Mouse (Mus musculus): ENCODE measurements around the gene Rmnd5a.
A peak's percentile ranks its signal among the peaks of the same experiment; 100 is the strongest.

Gene Rmnd5a

DNA sequence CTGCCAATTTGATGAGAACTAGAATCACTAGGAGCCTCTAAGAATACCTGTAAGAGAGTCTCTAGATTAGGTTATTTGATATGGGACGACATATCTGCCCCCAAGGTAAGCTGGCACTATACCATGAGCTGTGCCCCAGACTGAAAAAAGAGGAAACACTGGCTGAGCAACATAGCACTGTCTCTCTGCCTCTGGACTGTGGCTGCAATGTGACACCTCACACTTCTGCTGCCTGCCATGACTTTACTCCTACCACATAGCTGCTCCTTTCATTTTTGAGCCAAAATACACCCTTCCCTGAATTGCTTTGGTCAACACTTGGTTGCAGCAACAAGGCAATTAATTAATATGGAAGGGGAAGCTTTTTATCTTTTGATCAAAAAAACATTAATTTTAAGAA, 4.3 kb upstream of the Rmnd5a start:
- no peak for DNase-seq (ENCODE audit: extremely low read depth, insufficient read length, low spot score)

- no peak for DNase-seq (ENCODE audit: extremely low read depth, insufficient read length, low spot score)
These were observed 1.7 kb upstream of the Rmnd5a start for GRCm38 (mm10) chr6:71442130-71442529.

GRCm38 (mm10) chr6:71441251-71441580, 779 bp upstream of the Rmnd5a start:
- DNase-seq (ENCODE audit: extremely low read depth, insufficient read length, low spot score), result no peak

GRCm38 (mm10) chr6:71440217-71440491, 283 bp downstream of the Rmnd5a start:
- DNase-seq (ENCODE audit: extremely low read depth, insufficient read length, low spot score), result no peak

GRCm38 (mm10) chr6:71439506-71440216, 776 bp downstream of the Rmnd5a start:
- peak; percentile 59 for DNase-seq (ENCODE audit: extremely low read depth, insufficient read length, low spot score)

DNA sequence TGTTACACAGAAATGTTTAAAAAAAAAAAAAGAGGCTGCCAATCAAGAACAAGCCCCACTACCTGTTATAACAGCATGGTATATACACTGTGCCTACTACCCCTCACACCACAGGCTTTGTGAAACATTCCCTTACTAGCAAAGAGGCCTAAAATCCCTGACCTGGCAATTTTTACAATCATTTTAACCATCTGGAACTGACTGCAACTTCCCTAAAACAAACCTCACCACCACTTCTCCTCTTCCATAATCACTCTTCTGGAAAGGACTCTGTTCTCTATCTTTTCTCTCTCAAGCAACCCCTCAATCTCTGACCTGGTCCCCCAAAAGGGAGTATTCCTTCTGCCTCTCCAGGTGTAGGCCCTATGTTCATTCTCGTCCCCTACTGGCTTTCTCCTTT, 2.4 kb downstream of the Rmnd5a start:
- no peak for DNase-seq (ENCODE audit: extremely low read depth, insufficient read length, low spot score)

DNA sequence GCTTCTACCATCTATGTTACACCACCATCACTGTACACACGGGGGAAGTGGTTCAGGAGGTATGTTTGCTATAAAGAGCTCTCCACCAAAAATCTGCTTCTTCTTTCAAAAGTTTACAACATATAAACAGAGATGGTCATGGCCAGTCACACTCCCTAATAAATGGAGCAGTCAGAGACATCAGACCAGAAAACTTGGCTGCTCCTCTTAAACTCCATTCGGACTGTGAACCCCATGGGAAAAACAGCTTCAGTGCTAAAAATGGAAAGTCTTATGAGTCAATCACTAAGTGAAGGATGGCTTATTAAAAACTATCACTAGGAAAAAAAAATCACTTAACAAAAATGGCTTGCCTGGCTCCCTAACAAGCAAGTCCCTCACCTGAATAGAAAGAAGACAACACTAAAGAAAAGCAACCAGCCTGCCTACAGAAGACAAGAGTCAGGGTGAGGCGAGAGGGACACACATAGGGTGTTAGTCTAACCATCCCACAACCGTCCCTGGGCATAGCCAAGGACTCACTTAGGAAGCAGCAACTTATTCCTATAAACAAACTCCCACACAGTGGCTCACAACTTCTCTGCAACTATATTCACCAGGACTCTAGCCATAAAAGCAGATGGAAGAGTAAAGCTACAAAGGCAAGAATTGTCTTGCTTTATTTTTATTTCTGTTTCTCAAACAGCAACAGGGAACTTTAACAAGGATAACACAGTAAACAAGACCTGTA, 12.3 kb downstream of the Rmnd5a start:
- no peak for DNase-seq (ENCODE audit: extremely low read depth, insufficient read length, low spot score)

DNA sequence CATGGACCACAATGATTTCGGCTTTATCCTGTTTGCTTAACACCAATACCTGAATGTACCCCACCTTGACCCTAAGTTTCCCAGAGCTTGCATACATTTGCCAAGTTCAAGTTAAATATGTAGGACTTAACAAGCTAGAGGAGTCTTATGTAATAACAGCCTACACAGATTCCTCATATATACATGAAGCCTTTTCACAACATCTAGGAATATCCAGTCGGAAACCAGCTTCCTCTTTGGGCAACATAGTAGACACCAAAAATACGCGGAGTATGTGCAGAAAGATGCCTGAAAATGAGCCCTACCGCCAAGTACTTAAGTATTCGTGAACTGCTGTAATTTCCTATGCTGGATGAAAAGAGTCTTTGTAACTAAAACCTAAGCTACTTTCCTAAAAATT, 14.8 kb downstream of the Rmnd5a start:
- DNase-seq (ENCODE audit: extremely low read depth, insufficient read length, low spot score), result no peak

DNA sequence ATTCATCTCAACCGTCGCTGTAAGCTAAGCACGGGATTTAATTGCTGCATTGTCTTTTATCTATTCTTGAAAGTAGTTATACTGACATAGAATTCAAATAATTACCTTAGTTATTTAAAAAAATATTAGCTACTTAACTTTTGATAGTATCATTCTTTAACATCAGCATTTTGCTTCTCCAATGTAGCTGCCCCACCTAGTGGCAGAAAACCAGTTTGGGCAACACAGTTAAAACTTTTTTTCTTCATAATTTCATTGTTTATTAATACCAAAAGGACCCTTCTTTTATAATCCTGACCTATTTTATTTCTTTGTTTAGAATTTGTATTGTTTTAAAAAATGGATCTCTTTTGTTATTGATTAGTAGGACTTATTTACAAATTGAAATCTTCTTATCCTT, 17.3 kb downstream of the Rmnd5a start:
- DNase-seq (ENCODE audit: extremely low read depth, insufficient read length, low spot score), result no peak

- no peak for DNase-seq (ENCODE audit: extremely low read depth, insufficient read length, low spot score)
These were observed 18.3 kb downstream of the Rmnd5a start for GRCm38 (mm10) chr6:71422162-71422561.

DNA sequence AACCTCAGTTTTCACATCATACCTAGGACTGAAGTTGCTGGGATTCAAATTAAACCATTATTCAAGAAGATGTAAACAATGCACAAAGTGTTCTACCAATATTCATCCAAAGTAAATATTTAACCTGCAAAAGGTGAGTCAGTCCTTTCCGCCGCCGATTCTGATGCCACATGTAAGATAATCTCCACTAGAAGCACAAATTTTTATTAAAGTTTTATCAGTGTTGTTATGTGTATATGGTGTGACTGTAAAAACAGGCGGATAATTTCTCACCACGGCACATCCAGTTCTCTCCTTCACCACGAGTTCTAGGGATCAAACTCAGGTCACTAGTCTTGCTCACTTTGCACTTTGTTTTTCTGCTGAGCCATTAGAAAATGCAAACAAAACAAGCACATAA, 19.6 kb downstream of the Rmnd5a start:
- no peak for DNase-seq (ENCODE audit: extremely low read depth, insufficient read length, low spot score)

DNA sequence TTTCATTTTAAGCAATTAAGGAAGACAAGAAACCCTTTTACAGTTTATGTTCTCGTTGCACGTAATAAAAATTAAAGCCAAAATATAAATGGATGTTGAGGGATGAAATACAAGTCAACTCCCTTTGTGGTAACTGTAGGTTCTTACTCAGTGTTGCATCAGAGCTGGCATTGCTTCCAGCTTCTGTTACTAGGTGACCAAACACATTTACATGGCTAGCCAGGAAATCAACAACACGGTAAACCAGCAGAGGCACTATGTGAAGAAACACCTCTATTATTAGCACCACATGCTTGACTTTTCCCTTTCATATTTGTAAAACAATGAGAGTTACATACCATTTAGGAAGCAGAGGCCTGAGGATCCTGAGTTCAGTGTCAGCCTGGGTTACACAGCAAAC, 21.6 kb downstream of the Rmnd5a start:
- peak; percentile 47 for DNase-seq (ENCODE audit: extremely low read depth, insufficient read length, low spot score)

DNA sequence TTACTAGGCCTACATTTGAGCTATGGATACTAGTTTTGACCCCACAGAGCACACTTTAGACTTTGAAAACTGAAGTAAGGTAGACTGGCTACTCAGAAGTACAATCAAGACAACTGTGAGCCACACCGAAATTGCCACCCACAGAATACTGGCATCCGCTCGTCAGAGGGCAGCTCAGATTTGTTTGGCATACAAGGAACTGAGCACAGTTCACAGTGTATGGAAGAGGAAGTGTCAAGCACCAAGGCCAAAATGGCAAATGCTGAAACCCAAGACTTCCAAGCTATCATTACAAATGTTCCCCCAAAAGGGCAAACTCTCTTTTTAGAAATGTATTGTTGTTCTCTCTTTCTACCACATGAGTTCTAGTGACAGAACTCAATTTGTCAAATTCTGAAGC, 25.0 kb downstream of the Rmnd5a start:
- no peak for DNase-seq (ENCODE audit: extremely low read depth, insufficient read length, low spot score)

DNA sequence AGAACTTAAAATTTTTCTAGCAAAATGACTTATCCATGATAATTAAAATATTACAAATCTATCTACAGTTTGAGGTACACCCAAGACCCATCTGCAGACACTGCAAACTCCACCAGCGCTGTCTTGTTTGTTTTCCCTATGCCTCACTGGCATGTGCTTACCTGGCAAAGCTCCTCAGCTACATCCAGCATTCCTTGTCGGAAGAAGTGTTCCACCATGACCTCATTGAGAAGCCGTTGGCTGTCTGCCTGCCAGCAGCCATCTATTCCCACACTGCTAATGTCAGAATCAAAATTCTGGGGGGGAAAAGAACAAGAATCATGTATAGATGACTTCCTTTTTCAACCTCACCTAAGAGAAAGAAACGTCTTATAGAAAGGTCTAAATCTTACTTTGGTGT, 25.8 kb downstream of the Rmnd5a start:
- no peak for DNase-seq (ENCODE audit: extremely low read depth, insufficient read length, low spot score)

- no peak for DNase-seq (ENCODE audit: extremely low read depth, insufficient read length, low spot score)
These were observed 41.4 kb downstream of the Rmnd5a start for GRCm38 (mm10) chr6:71398829-71399609.

- no peak for DNase-seq (ENCODE audit: extremely low read depth, insufficient read length, low spot score)
These were observed 43.7 kb downstream of the Rmnd5a start for GRCm38 (mm10) chr6:71396761-71397160.

DNA sequence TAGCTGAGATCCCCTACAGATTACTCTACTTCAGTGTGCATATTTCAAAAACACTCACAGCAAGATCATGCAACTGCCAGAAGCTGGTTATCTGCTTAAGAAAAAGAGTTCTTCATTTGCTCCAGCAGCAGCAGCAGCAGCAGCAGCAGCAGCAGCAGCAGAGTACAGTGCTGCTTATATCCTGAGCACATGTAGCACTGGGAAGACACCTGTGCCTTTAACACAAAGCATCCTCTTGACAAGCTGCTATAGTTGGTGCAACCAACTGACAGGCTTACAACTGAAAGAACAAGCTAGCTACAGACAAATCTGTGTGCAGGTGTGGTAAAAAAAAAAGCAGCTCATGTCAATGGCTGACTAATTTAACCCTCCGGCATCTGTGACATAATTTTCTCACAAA, 44.4 kb downstream of the Rmnd5a start:
- DNase-seq (ENCODE audit: extremely low read depth, insufficient read length, low spot score), result no peak

GRCm38 (mm10) chr6:71390496-71390895, 49.9 kb downstream of the Rmnd5a start:
- no peak for DNase-seq (ENCODE audit: extremely low read depth, insufficient read length, low spot score)

DNA sequence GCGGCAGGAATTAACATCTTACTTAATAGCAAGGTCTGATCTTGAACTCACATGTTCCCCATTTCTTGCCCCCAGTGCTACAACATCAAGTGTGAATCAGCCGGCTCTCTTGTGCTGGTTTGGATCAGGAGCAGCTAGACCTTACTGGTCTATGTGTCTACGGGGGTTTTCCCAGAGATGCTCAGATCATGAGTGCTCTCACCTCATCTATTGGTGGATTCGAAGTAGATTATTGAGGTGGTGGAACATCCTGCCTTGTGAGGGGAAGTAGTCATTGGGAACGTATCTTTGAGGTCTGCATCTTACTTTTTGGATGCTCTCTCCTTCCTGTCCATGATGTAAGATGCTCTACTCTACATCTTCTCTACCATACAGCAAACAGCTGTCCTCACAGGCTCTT, 58.8 kb downstream of the Rmnd5a start:
- DNase-seq (ENCODE audit: extremely low read depth, insufficient read length, low spot score), result no peak

- no peak for DNase-seq (ENCODE audit: extremely low read depth, insufficient read length, low spot score)
These were observed 63.7 kb downstream of the Rmnd5a start for GRCm38 (mm10) chr6:71376711-71377110.

DNA sequence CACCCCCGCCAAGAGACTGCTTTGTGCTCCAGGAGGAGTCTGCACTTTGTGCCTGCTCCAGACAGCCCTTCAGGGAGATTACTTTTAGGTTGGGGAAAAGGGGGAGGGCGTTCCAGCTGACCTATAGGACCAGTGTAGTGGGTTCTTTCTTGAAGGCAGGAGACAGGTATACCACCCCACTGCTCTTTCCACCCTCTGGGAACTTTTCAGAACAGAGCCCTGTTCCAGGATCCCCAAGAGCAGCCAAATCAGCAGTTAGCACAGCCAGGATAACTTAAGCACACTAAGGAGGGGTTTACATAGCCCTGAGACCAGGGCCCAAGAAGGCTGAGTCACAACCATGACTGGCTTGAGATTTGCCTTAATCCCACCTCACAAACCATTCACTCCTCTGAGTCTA, 65.5 kb downstream of the Rmnd5a start:
- DNase-seq (ENCODE audit: extremely low read depth, insufficient read length, low spot score), result no peak

DNA sequence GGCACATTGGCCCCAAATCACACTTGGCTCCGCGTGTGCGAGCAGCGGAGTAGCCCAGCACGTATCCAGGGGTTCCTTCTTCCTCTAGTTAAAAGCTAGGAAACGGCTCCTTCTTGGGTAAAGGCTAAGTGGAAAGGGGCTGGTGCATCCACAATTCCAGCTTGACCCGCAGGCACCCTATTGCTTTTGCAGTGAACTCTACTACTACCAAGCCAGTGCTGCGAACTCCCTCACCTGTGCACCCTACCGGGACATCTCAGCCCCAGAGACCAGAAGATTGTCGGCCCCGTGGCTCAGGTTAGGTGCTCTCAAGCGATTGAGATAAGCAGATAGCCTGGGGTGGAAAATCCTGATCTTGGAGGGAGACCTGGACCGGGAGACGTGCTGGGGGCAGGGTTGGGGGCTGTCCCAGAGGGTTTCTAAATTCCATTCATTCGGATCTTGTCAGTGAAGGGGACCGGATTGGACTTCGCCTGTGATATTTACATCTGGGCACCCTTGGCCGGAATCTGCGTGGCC, 66.1 kb downstream of the Rmnd5a start:
- no peak for DNase-seq (ENCODE audit: extremely low read depth, insufficient read length, low spot score)

Measured in 3134 (cell line).